Mouse (Mus musculus) cortical plate, adult 2 months (tissue): Measurements from ENCODE around the gene Ezh1.

Source experiments
- CTCF ChIP-seq: fragments of 200-500 bp; IDR thresholded peaks from 2 replicates; pipeline ENCODE4 v1.5.1; 2011; ENCODE audit warnings: mild to moderate bottlenecking, control low read depth, low read length; ENCODE audit not compliant: insufficient read depth; ENCODE audit errors: extremely low read depth
- POLR2A ChIP-seq: fragments of 200-500 bp; IDR thresholded peaks from 2 replicates; pipeline ENCODE4 v1.6.1; 2011; ENCODE audit warnings: mild to moderate bottlenecking, low read length, control low read depth; ENCODE audit not compliant: insufficient read depth; ENCODE audit errors: extremely low read depth

- no peak for TF ChIP-seq CTCF
- TF ChIP-seq POLR2A, result no peak
Observed at GRCm38 (mm10) chr11:101142215-101142967, 83.9 kb downstream of the Ezh1 start.
